Mouse (Mus musculus) hindbrain, embryonic 12.5 days (tissue): ENCODE measurements around the gene Nde1. TPM values are rescaled to one million over a fixed set of nuclear protein-coding genes. Genes with fewer than 3 reads are reported as not detected.

Experiments used
- ATAC-seq: fragments of 200-750 bp; cut with Nextera tagmentation; 2 replicates; pipeline ENCODE4 v1.8.0; 2017; ENCODE audit warnings: moderate TSS enrichment; ENCODE audit not compliant: low FRiP score
- H3K27ac ChIP-seq: fragments of 300-500 bp; sonication (generic); 2 replicates; pipeline ENCODE4 v1.5.1; 2016; ENCODE audit warnings: mild to moderate bottlenecking
- H3K27me3 ChIP-seq: fragments of 300-500 bp; sonication (generic); 2 replicates; pipeline ENCODE4 v1.6.1; 2016; ENCODE audit warnings: mild to moderate bottlenecking
- H3K36me3 ChIP-seq: fragments of 300-500 bp; sonication (generic); 2 replicates; pipeline ENCODE4 v1.6.1; 2016; ENCODE audit warnings: mild to moderate bottlenecking
- H3K4me1 ChIP-seq: fragments of 300-500 bp; sonication (generic); 2 replicates; pipeline ENCODE4 v1.6.1; 2016
- H3K4me2 ChIP-seq: fragments of 300-500 bp; sonication (generic); replicated peaks from 2 replicates; pipeline ENCODE4 v1.6.1; 2016; ENCODE audit warnings: mild to moderate bottlenecking
- H3K4me3 ChIP-seq: fragments of 300-500 bp; sonication (generic); 2 replicates; pipeline ENCODE4 v1.5.1; 2016; ENCODE audit warnings: mild to moderate bottlenecking
- H3K9ac ChIP-seq: fragments of 300-500 bp; sonication (generic); 2 replicates; pipeline ENCODE4 v1.6.1; 2016; ENCODE audit warnings: mild to moderate bottlenecking, moderate library complexity
- H3K9me3 ChIP-seq: fragments of 300-500 bp; sonication (generic); replicated peaks from 2 replicates; pipeline ENCODE4 v1.6.1; 2016; ENCODE audit warnings: mild to moderate bottlenecking
- WGBS: fragments of 180-500 bp; shearing (Covaris S2); methylation state at CpG from one replicate; pipeline ENCODE4 v1.1.7; 2016; 5-methylcytosine and 5-hydroxymethylcytosine counted together
- polyA plus RNA-seq: library from polyadenylated mRNA; unstranded; fragments of >200 nt; fragmentation: Nextera tagmentation; extraction: Ambion mirVana; gene quantifications from 2 replicates; pipeline ENCODE4 v1.2.1, GENCODE M21; 2016

Gene Nde1
- polyA plus RNA-seq, 1 experiment from 2014 or later: 102 TPM

DNA sequence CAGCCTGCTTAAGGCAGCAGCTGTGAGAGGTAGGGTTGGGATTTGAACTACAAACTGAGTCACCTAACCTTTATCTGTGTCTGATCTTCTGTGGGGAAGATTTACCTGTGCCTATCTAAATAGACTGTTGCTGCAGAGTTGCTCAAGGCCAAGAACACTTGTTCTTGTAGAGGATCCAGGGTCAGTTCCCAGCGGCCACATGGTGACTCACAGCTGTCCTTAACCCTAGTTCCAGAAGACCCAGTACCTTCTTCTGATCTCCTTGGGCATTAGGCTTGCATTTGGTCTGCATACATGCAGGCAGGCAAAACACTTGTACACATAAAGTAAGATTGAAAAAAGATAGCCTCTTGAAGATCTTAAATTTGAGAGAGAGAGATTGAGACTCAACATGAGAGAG, 6.6 kb downstream of the Nde1 start:
- ATAC-seq: no peak
- Histone ChIP-seq H3K36me3 (peaks cover 53% of the 10 kb centered on the region), H3K9me3 (no peaks in the 10 kb centered on the region), H3K27me3 (no peaks in the 10 kb centered on the region), H3K4me1 (peaks cover 8% of the 10 kb centered on the region), H3K4me2 (no peak overlapping the region), H3K4me3 (no peak overlapping the region), H3K27ac (no peak overlapping the region), H3K9ac (no peak overlapping the region)
- 97% methylated on average over 1 of the region's 1 CpGs for WGBS

DNA sequence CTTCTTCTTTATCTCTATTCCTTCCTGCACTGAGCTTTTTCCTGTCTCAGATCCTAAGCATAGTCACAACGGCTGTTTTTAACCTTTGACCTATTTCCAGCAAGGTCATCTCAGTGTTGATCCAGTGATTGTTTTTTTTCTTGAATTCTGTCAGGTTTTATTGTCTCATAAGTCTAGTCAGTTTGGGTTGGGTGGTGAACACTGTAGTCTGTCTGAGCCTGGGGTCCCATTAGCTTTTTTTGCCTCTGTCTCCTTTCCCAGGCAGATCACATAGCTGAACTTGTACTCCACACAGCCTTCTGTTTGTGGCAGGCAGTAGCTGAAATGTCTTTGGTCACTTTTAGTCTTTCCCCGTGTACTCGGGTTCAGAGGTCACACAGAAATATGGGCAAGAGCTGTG, 15.0 kb downstream of the Nde1 start:
- 82% methylated on average over 3 of the region's 3 CpGs for WGBS
- Histone ChIP-seq H3K27me3 (no peaks in the 10 kb centered on the region), H3K9ac (no peak overlapping the region), H3K4me1 (no peaks in the 10 kb centered on the region), H3K36me3 (peaks cover 74% of the 10 kb centered on the region), H3K27ac (no peak overlapping the region), H3K4me3 (no peak overlapping the region), H3K9me3 (no peaks in the 10 kb centered on the region), H3K4me2 (no peak overlapping the region)
- no peak for ATAC-seq

DNA sequence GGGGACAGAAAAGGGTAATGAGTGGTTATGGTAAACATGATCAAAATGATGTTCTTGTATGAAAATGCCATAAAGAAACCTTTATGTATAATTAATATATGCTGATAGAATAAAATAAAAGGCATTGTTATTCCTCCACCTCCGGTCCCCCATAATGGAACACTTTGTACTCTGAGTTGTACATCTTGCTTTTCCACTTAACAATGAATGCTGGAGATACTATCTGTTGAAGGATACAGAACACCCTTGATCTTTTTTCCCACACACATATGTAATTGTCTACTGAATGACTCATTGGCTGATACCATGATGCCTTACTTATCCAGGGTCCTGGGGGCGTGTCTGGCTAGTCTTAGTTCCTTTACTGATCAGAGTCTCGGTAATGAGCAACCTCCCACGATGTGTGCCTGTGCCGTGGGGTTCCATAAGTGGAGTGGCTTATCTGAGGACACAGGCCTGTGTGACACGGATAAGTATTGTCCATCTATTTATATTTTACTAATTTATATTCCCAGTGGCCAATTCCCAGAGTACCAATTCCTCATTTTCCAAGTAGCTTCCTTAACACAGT, 17.2 kb downstream of the Nde1 start:
- Histone ChIP-seq H3K27me3 (no peaks in the 10 kb centered on the region), H3K4me2 (no peak overlapping the region)

GRCm38 (mm10) chr16:14182360-14182759, 19.3 kb downstream of the Nde1 start:
- Histone ChIP-seq H3K4me1 (no peaks in the 10 kb centered on the region), H3K36me3 (peaks cover 71% of the 10 kb centered on the region), H3K27me3 (no peaks in the 10 kb centered on the region), H3K9ac (no peak overlapping the region), H3K9me3 (no peaks in the 10 kb centered on the region), H3K27ac (no peak overlapping the region), H3K4me3 (no peak overlapping the region), H3K4me2 (no peak overlapping the region)
- 90% methylated on average over 5 of the region's 5 CpGs for WGBS
- ATAC-seq: no peak

More for the DNA sequence above, 17.2 kb downstream of the Nde1 start:
- WGBS: 88% methylated on average over 6 of the region's 6 CpGs
- peaks cover 73% of the 10 kb centered on the region for H3K36me3 ChIP-seq
- no peak for ATAC-seq
- H3K27ac ChIP-seq: no peak overlapping the region
- no peaks in the 10 kb centered on the region for H3K9me3 ChIP-seq
- no peak overlapping the region for H3K9ac ChIP-seq
- no peaks in the 10 kb centered on the region for H3K4me1 ChIP-seq
- no peak overlapping the region for H3K4me3 ChIP-seq

- H3K4me1 ChIP-seq: no peaks in the 10 kb centered on the region
- no peak overlapping the region for H3K27ac ChIP-seq
- no peaks in the 10 kb centered on the region for H3K9me3 ChIP-seq
- H3K27me3 ChIP-seq: no peaks in the 10 kb centered on the region
- 87% methylated on average over 1 of the region's 1 CpGs for WGBS
- no peak overlapping the region for H3K4me3 ChIP-seq
- peaks cover 68% of the 10 kb centered on the region for H3K36me3 ChIP-seq
- H3K4me2 ChIP-seq: no peak overlapping the region
- no peak overlapping the region for H3K9ac ChIP-seq
- no peak for ATAC-seq
Measured at GRCm38 (mm10) chr16:14183856-14184255, 20.8 kb downstream of the Nde1 start.

DNA sequence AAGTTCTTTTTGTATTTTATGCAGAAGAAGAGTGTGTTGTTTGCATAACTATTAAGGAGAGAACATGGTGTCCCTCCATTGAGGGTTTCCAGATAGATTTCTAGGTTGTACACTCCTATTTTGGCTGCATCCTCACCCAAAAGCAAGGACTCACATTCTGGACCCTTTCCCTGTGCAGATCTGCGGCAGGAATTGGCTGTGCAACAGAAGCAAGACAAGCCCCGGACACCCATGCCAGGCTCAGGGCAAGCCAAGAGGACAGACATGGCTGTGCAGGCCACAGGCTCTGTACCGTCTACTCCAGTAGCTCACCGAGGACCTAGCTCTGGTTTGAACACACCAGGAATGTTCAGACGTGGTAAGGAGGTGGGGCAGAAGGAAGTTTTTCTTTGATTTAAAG, 22.4 kb downstream of the Nde1 start:
- H3K27ac ChIP-seq: no peak overlapping the region
- WGBS: 94% methylated on average over 5 of the region's 5 CpGs
- H3K4me1 ChIP-seq: no peaks in the 10 kb centered on the region
- no peaks in the 10 kb centered on the region for H3K27me3 ChIP-seq
- H3K4me3 ChIP-seq: no peak overlapping the region
- H3K9ac ChIP-seq: no peak overlapping the region
- no peak for ATAC-seq
- no peak overlapping the region for H3K4me2 ChIP-seq
- H3K36me3 ChIP-seq: peaks cover 68% of the 10 kb centered on the region
- no peaks in the 10 kb centered on the region for H3K9me3 ChIP-seq

DNA sequence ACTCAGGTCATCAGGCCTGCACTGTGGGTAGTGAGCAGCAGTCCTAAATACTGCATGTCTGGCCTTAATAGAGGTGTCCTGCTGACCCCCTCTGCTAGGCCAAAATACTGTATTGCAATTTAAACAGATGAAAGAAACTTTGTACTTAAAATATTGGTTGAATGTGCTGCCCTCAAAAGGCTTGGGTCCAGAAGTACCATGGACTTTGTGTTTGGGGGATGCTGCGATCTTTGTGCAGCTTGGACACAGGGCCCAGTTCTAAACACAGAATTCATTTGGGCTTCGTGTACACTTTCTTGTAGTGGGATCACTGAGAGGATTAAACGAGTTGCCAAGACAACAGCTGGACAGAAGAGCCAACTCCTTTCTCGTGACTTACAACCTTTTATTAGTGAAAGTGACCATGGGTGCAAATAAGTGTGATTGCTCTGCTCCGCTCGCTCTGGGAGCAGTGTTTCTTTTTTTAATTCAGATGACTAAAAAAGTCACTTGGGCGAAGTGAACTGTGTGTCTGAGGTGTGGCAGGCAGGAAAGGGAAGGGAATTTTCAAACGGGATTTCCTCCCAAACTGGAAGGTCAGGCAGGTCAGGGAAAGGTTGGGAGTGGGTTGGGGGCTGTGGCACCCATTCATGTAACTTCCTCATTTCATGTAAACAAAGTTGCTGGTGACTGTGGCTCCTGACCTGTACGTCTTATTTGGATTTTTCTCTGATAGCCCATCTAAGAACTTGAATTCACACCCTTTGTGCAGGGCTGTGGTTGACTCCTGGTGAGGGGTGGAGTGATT, 31.3 kb downstream of the Nde1 start:
- no peak overlapping the region for H3K4me3 ChIP-seq
- no peaks in the 10 kb centered on the region for H3K27me3 ChIP-seq
- no peaks in the 10 kb centered on the region for H3K4me1 ChIP-seq
- WGBS: 76% methylated on average over 9 of the region's 9 CpGs
- H3K9ac ChIP-seq: no peak overlapping the region
- H3K36me3 ChIP-seq: peaks cover 35% of the 10 kb centered on the region
- ATAC-seq: no peak
- H3K27ac ChIP-seq: no peak overlapping the region
- H3K4me2 ChIP-seq: no peak overlapping the region
- H3K9me3 ChIP-seq: no peaks in the 10 kb centered on the region

DNA sequence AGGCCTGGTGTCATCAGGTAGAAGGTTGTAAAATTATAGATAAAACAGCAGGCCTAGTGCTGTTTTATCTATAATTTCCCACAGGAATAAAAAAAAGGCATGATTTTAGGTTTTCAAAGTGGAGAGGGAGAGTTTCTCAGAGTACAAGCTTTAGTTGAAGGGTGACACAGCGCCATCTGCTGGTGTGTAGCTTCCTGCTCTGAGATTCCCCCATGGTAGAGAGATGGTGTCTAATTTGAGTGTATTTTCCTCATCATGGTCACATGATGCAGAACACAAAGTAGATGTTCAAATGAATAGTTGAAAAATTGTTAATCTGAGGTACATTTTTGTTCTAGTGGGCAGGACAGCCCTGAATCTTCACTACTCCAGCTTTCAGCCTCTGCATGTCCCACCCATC, 32.4 kb downstream of the Nde1 start:
- Histone ChIP-seq H3K27me3 (no peaks in the 10 kb centered on the region), H3K36me3 (peaks cover 25% of the 10 kb centered on the region), H3K27ac (no peak overlapping the region), H3K4me2 (no peak overlapping the region), H3K9me3 (no peaks in the 10 kb centered on the region), H3K9ac (no peak overlapping the region), H3K4me3 (no peak overlapping the region), H3K4me1 (no peaks in the 10 kb centered on the region)
- 37% methylated on average over 1 of the region's 1 CpGs for WGBS
- no peak for ATAC-seq

GRCm38 (mm10) chr16:14198798-14199197, 35.7 kb downstream of the Nde1 start:
- 70% methylated on average over 4 of the region's 4 CpGs for WGBS
- Histone ChIP-seq H3K9ac (no peak overlapping the region), H3K27ac (no peak overlapping the region), H3K36me3 (no peaks in the 10 kb centered on the region), H3K9me3 (no peaks in the 10 kb centered on the region), H3K4me3 (no peak overlapping the region), H3K4me1 (no peaks in the 10 kb centered on the region), H3K4me2 (no peak overlapping the region), H3K27me3 (no peaks in the 10 kb centered on the region)
- ATAC-seq: no peak

DNA sequence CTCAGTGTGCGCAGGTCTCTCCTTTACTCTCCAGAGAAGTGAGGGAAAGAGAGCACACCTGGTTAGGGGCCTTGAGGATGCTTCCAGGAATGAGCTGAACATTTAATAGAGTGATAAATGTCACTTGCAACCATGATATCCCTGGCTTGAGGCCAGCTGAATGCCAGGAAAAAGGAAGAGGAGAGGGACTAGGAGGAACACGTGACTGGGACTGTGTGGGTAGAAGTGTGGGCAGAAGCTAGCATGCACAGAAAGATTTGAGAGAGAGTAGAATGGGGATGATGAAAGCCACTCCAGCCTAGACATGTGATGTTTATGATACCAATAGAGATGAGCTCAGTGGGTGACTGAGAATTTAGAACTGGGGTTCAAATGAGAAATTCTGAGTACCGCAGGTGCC, 52.1 kb downstream of the Nde1 start:
- Histone ChIP-seq H3K4me1 (no peaks in the 10 kb centered on the region), H3K27ac (no peak overlapping the region), H3K36me3 (no peaks in the 10 kb centered on the region), H3K9me3 (no peaks in the 10 kb centered on the region), H3K27me3 (no peaks in the 10 kb centered on the region), H3K4me2 (no peak overlapping the region), H3K4me3 (no peak overlapping the region), H3K9ac (no peak overlapping the region)
- 88% methylated on average over 3 of the region's 3 CpGs for WGBS
- ATAC-seq: no peak

DNA sequence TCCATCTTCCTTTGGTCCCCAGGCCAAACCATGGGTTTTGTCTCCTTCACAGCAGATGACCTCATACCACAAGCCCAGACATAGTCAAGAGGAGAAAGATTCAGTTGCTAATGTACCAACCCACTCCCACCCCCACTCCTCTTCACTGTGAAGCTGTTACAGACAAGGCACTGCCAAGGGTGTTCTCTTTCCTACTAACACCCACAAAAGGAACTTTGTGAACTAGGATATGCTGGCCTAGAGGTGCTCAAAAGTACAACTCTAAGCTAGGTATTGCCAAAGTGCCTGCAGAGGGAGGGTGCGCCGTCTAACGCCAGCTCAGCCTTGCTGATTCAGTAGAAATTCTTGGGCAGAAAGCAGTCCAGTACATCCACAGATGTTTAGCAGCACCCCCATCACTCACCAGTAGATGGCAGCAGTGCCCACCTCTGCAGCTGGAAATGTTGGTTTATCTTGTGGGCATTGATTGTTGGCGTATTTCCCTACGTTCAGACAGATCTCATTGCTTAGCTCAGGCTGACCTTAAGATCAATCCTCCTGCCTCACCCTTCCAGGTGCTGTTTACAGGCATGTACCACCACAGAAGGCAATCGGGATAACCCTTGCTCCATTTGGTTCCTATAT, 74.1 kb downstream of the Nde1 start:
- Histone ChIP-seq H3K9ac (no peak overlapping the region), H3K27me3 (no peaks in the 10 kb centered on the region), H3K4me3 (no peak overlapping the region), H3K36me3 (no peaks in the 10 kb centered on the region), H3K9me3 (no peaks in the 10 kb centered on the region), H3K4me1 (no peaks in the 10 kb centered on the region), H3K27ac (no peak overlapping the region), H3K4me2 (no peak overlapping the region)
- WGBS: 33% methylated on average over 6 of the region's 6 CpGs
- ATAC-seq: peak; percentile 60

DNA sequence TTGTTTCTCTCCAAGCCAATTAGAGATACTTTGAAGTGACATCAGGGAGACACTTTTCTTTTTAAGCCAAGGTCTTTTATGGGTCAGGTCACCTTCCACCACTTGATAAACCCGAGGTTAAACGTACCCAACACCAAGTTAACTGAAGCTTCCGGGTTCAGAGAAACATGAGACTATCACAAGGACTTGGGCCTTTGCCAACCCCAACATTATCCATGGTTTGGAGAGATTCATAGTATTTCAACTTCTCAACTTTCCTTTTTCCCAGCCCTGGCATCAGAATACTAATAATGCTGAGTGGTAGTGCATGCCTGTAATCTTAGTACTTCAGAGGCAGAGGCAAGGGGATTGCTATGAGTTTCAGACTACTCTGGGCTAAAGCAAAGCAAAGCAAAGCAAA, 79.0 kb downstream of the Nde1 start:
- 85% methylated on average over 3 of the region's 3 CpGs for WGBS
- no peaks in the 10 kb centered on the region for H3K4me1 ChIP-seq
- H3K27ac ChIP-seq: no peak overlapping the region
- no peaks in the 10 kb centered on the region for H3K9me3 ChIP-seq
- no peaks in the 10 kb centered on the region for H3K36me3 ChIP-seq
- no peak overlapping the region for H3K9ac ChIP-seq
- H3K4me3 ChIP-seq: no peak overlapping the region
- no peak overlapping the region for H3K4me2 ChIP-seq
- no peaks in the 10 kb centered on the region for H3K27me3 ChIP-seq
- ATAC-seq: no peak
